Mouse (Mus musculus): ENCODE data around the gene Lpar3.
A peak's percentile ranks its signal among the peaks of the same experiment; 100 is the strongest.

Gene Lpar3

GRCm38 (mm10) chr3:146317366-146317765 lies 96.6 kb downstream of the Lpar3 start:
- no peak for DNase-seq

GRCm38 (mm10) chr3:146317911-146318310 lies 97.1 kb downstream of the Lpar3 start:
- DNase-seq, result no peak

GRCm38 (mm10) chr3:146318520-146318938 lies 97.8 kb downstream of the Lpar3 start:
- DNase-seq, result no peak

- peak; percentile 42 for DNase-seq
These were observed 98.2 kb downstream of the Lpar3 start for GRCm38 (mm10) chr3:146318987-146319386.

- DNase-seq, result no peak
These were observed 98.7 kb downstream of the Lpar3 start for GRCm38 (mm10) chr3:146319503-146319902.

- no peak for DNase-seq
These were observed 104.2 kb downstream of the Lpar3 start for GRCm38 (mm10) chr3:146324949-146325348.

- DNase-seq, result no peak
These were observed 106.2 kb downstream of the Lpar3 start for GRCm38 (mm10) chr3:146326743-146327536.

GRCm38 (mm10) chr3:146327537-146328255 lies 106.9 kb downstream of the Lpar3 start:
- peak; percentile 84 for DNase-seq

GRCm38 (mm10) chr3:146328749-146329148 lies 108.0 kb downstream of the Lpar3 start:
- DNase-seq, result no peak

DNA sequence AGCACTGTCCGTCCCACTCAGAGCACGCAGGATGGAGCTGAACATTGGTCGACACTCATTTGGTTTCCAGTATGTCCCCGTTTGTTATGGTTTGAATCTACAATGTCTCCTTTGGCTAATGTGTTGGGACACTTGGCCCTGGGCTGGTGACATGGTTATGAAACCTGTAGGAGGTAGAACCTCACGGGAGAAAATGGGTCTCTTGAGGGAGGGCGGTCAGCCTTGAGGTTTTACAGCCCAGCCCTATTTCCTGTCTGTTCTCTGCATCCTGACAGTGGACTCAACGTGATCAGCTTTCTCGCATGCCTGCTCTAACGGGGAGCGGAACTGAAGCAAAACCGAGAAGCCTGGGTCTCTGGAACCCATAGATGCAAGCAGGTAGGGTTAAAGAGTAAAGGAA lies 111.1 kb downstream of the Lpar3 start:
- no peak for DNase-seq

- DNase-seq, result no peak
These were observed 112.5 kb downstream of the Lpar3 start for GRCm38 (mm10) chr3:146333270-146333669.

GRCm38 (mm10) chr3:146334070-146334469 lies 113.3 kb downstream of the Lpar3 start:
- DNase-seq, result no peak
